Mouse (Mus musculus) kidney, postnatal 0 days (tissue): ENCODE measurements at regions not wholly inside any gene's neighbourhood (a gene's known extent, or its start where the extent isn't known, plus 50 kb on each side); places are given as distances from the start of the nearest gene placed in this dataset.
A peak's percentile ranks its signal among the peaks of the same experiment; 100 is the strongest.
"Not testable (repeated sequence)": the region's sequence is repeated elsewhere in the genome, so short reads cannot be mapped to it uniquely, and the experiment has no call there.

Source experiments
- ATAC-seq: fragments of 200-750 bp; cut with Nextera tagmentation; replicated peaks from 2 replicates; pipeline ENCODE4 v1.8.0; 2017; ENCODE audit warnings: low read depth, moderate number of reproducible peaks, moderate TSS enrichment, moderate library complexity; ENCODE audit not compliant: low FRiP score
- DNase-seq: peaks from one replicate; pipeline ENCODE4 v3.0.0-alpha.2; 2016; ENCODE audit warnings: low spot score
- H3K27ac ChIP-seq: fragments of 300-500 bp; sonication (generic); 2 replicates; pipeline ENCODE4 v1.5.1; 2014; ENCODE audit warnings: mild to moderate bottlenecking
- H3K27me3 ChIP-seq: fragments of 300-500 bp; sonication (generic); 2 replicates; pipeline ENCODE4 v1.6.1; 2014; ENCODE audit warnings: low read length, mixed read lengths; ENCODE audit not compliant: insufficient read depth
- H3K36me3 ChIP-seq: fragments of 300-500 bp; sonication (generic); 2 replicates; pipeline ENCODE4 v1.6.1; 2014; ENCODE audit warnings: low read length, mixed read lengths; ENCODE audit not compliant: insufficient read depth
- H3K4me1 ChIP-seq: fragments of 300-500 bp; sonication (generic); replicated peaks from 2 replicates; pipeline ENCODE4 v1.6.1; 2014; ENCODE audit warnings: antibody characterized with exemption, low read length, mixed read lengths; ENCODE audit not compliant: insufficient read depth
- H3K4me2 ChIP-seq: fragments of 300-500 bp; sonication (generic); 2 replicates; pipeline ENCODE4 v1.6.1; 2014; ENCODE audit warnings: mild to moderate bottlenecking, low read length, moderate library complexity, mixed read lengths
- H3K4me3 ChIP-seq: fragments of 300-500 bp; sonication (generic); replicated peaks from 2 replicates; pipeline ENCODE4 v1.5.1; 2014; ENCODE audit warnings: low read depth, low read length
- H3K9ac ChIP-seq: fragments of 300-500 bp; sonication (generic); 2 replicates; pipeline ENCODE4 v1.6.1; 2014; ENCODE audit warnings: low read depth, low read length
- H3K9me3 ChIP-seq: fragments of 300-500 bp; sonication (generic); replicated peaks from 2 replicates; pipeline ENCODE4 v1.6.1; 2016; ENCODE audit warnings: low read length, inconsistent platforms, mixed read lengths
- CTCF ChIP-seq: IDR thresholded peaks from 2 replicates; pipeline ENCODE4 v1.5.1; 2016; ENCODE audit warnings: antibody characterized with exemption, low read depth, mild to moderate bottlenecking, moderate library complexity
- WGBS: fragments of 180-500 bp; shearing (Covaris S2); extraction: QIAGEN DNeasy Blood & Tissue Kit; methylation state at CpG from one replicate; pipeline ENCODE4 v1.1.7; 2014; 5-methylcytosine and 5-hydroxymethylcytosine counted together

DNA sequence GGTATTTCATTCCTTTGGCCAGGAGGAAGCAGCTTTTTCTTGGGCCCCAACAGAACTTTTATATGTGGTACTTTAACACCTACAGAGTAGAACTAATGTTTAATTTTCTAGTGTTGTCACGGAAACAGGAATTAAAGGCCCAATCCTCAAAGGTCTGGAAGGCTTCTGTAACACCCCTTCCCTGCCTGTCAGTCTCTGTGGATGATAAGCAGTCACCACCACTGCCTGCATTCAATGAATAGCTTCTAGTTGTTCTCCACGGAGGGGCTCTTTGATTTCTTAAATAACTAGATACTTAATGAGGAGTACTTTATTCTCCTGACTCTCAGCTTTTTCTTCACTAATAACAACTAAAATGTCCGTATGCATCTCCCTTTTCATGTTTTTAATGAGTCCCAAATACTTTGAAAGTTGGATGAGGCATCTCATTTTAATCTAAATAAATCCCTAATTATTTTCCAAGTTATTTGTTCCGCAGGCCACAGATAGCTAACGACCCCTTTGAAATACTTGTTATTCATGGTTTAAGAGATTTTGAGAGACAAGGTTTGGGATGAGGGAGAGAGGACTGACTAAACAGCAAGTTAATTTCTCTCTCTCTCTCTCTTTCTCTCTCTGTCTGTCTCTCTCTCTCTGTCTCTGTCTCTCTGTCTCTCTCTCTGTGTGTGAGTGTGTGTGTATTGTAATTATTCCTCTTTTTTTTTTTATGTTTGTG, 686.0 kb upstream of the Ghitm start:
- DNase-seq (no peak), ATAC-seq (no peak)
- Histone ChIP-seq H3K4me1 (no peaks in the 10 kb centered on the region), H3K4me2 (no peak overlapping the region), H3K4me3 (no peak overlapping the region), H3K9me3 (no peaks in the 10 kb centered on the region), H3K27me3 (no peaks in the 10 kb centered on the region), H3K27ac (no peak overlapping the region), H3K9ac (no peak overlapping the region), H3K36me3 (no peaks in the 10 kb centered on the region)
- WGBS: 76% methylated on average over 5 of the region's 5 CpGs
- TF ChIP-seq CTCF: no peak

GRCm38 (mm10) chr14:37819959-37820358, 684.9 kb upstream of the Ghitm start:
- Histone ChIP-seq H3K27ac (no peak overlapping the region), H3K9me3 (no peaks in the 10 kb centered on the region), H3K4me2 (no peak overlapping the region), H3K4me3 (no peak overlapping the region), H3K9ac (no peak overlapping the region), H3K4me1 (no peaks in the 10 kb centered on the region), H3K36me3 (no peaks in the 10 kb centered on the region), H3K27me3 (no peaks in the 10 kb centered on the region)
- TF ChIP-seq CTCF: peak; percentile 56
- DNase-seq (peak; percentile 61), ATAC-seq (no peak)
- WGBS: 26% methylated on average over 7 of the region's 7 CpGs

GRCm38 (mm10) chr14:37795642-37796041, 660.6 kb upstream of the Ghitm start:
- Histone ChIP-seq H3K36me3 (no peaks in the 10 kb centered on the region), H3K9me3 (no peaks in the 10 kb centered on the region), H3K27ac (no peak overlapping the region), H3K9ac (no peak overlapping the region), H3K4me1 (no peaks in the 10 kb centered on the region), H3K27me3 (no peaks in the 10 kb centered on the region), H3K4me2 (no peak overlapping the region), H3K4me3 (no peak overlapping the region)
- no peak for ATAC-seq
- 82% methylated on average over 2 of the region's 2 CpGs for WGBS
- no peak for DNase-seq
- TF ChIP-seq CTCF: no peak

DNA sequence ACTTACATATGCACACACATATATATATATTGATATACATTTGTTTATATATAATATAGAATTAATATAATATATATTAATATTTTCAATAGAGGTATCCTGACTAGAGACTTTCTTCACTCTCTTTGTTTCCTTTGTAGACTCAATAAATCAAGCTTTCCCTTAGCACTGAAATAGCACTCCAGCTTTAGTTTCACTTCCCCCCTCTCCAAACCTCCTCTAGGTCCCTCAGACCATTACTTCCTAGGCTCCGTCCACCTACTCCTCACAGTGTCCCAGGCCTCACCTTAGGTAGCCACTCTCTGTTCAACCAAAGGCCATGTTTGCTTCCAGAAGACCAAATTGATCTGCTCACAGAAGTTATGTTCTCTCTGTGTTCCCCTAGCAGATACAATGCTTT, 630.7 kb upstream of the Ghitm start:
- Histone ChIP-seq H3K4me1 (no peaks in the 10 kb centered on the region), H3K36me3 (no peaks in the 10 kb centered on the region), H3K27ac (no peak overlapping the region), H3K9ac (no peak overlapping the region), H3K9me3 (no peaks in the 10 kb centered on the region), H3K4me2 (no peak overlapping the region), H3K27me3 (no peaks in the 10 kb centered on the region), H3K4me3 (no peak overlapping the region)
- WGBS: 92% methylated on average over 1 of the region's 1 CpGs
- DNase-seq: no peak
- ATAC-seq: no peak
- TF ChIP-seq CTCF: no peak

DNA sequence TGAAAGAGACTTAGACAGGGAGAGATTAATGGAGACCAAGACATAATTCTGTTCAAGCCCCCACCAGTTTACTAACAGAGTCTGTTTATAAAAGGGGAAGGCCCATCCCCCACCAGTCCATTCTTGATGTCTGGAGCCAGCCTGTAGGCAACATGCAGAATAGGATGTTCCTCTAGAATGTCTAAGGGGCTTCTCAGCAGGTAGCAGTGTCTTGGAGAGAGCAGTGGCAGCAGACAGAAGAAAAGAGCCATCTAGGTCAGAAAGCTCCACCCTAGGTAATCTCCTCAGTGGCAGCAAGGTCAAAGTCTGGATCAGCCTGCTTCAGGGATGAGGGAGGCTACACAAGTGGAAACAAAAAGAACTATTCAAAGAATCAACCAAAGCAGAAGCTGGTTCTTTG, 614.6 kb upstream of the Ghitm start:
- not testable (repeated sequence) for H3K9me3 ChIP-seq, H3K36me3 ChIP-seq, H3K4me3 ChIP-seq, DNase-seq, ATAC-seq, H3K4me1 ChIP-seq, H3K27ac ChIP-seq, H3K27me3 ChIP-seq, H3K9ac ChIP-seq, H3K4me2 ChIP-seq

DNA sequence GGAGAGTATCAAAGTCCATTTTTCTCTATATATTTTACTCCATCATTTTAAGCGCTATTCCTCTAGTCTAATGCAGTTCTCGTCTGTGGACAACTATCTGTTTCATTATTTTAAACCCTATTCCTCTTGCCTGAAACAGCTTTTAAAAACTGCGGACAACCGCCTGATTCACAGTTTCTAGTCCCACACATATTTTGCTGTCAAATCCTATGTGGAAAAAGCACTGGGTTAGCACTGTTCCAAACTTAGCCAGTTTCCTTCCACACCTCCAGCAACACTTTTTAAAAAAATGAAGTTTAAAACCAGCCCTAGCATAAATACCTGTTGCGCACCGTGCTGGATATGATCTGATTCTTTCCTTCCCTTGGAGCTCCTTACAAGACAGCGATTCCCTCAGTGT, 614.1 kb upstream of the Ghitm start:
- Histone ChIP-seq H3K36me3 (no peaks in the 10 kb centered on the region), H3K27me3 (no peaks in the 10 kb centered on the region), H3K4me2 (no peak overlapping the region), H3K27ac (no peak overlapping the region), H3K4me3 (no peak overlapping the region), H3K9me3 (no peaks in the 10 kb centered on the region), H3K4me1 (no peaks in the 10 kb centered on the region), H3K9ac (no peak overlapping the region)
- TF ChIP-seq CTCF: no peak
- 92% methylated on average over 7 of the region's 7 CpGs for WGBS
- DNase-seq: no peak
- no peak for ATAC-seq

DNA sequence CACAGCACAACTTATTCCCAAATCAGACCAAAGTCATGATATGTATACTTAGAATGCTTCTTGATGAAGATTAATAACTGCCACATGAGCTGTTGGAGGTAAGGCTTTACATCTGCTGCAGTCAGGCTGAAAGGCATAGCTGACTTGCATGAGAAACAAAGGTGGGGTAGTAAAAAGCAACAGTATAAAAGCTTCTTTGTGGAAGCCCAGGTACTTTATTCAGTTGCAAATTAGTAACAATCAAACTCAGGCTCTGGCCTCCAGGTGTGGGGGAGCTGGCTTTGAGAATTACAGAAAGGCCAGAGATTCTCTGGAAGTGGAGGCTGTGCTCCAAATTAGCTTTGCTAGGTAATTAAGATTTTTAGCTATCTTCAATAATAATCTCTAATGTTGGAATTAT, 608.0 kb upstream of the Ghitm start:
- Histone ChIP-seq H3K4me2 (no peak overlapping the region), H3K36me3 (no peaks in the 10 kb centered on the region), H3K9me3 (no peaks in the 10 kb centered on the region), H3K4me1 (no peaks in the 10 kb centered on the region), H3K4me3 (no peak overlapping the region), H3K27ac (no peak overlapping the region), H3K27me3 (no peaks in the 10 kb centered on the region), H3K9ac (no peak overlapping the region)
- DNase-seq (no peak), ATAC-seq (no peak)
- no peak for TF ChIP-seq CTCF

- ATAC-seq, H3K4me1 ChIP-seq, H3K9me3 ChIP-seq, H3K27me3 ChIP-seq, H3K27ac ChIP-seq, DNase-seq, H3K4me3 ChIP-seq, H3K9ac ChIP-seq, H3K4me2 ChIP-seq, H3K36me3 ChIP-seq: not testable (repeated sequence)
- 71% methylated on average over 1 of the region's 1 CpGs for WGBS
Measured at GRCm38 (mm10) chr14:37742426-37742825, 607.4 kb upstream of the Ghitm start.
